Mouse (Mus musculus) left cerebral cortex, postnatal 10 days (tissue): ENCODE results near the gene Mrfap1. TPM values are rescaled to one million over a fixed set of nuclear protein-coding genes. Genes with fewer than 3 reads are reported as not detected.
"Not testable (repeated sequence)": the region's sequence is repeated elsewhere in the genome, so short reads cannot be mapped to it uniquely, and the experiment has no call there.

ENCODE experiments used
- DNase-seq, 2 experiments: peaks; one replicate each; pipeline ENCODE4 v3.0.0; 2021 to 2022; ENCODE audit warnings: low spot score in 2 of 2, mixed read lengths in 1 of 2; ENCODE audit errors: extremely low spot score in 1 of 2
- intact Hi-C: fragments of 180-260 bp; cut with DNase I; formaldehyde crosslinking; loops from one replicate; pipeline ENCODE4 v1.15.1; 2025
- total RNA-seq, 2 experiments: library from RNA; stranded (reverse); gene quantifications; 2 replicates each; pipeline ENCODE4 v1.2.3; 2021

The Mrfap1 gene
- total RNA-seq, 2 experiments from 2014 or later: 454 to 457 TPM

DNA sequence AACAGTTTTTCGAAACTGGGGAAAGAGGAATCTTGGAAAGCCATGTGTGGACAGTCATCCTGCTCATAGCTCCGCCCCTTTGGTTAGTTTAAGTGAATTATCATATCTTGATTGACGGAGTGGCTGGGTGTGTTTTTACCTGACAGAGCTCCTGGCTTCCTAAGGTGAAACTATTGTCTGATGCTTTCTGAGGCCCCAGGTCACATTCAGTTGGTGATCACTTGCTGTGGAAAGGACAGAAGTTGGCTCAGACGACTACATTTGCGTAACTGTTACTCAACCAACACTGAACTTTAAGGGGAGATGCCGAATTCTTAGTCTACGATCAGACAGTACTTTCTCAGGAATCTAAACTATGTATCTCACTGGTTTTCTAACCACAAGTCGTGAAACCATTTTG, 719 bp upstream of the Mrfap1 start:
- no peak for DNase-seq
- intact Hi-C loops: no loop called here

DNA sequence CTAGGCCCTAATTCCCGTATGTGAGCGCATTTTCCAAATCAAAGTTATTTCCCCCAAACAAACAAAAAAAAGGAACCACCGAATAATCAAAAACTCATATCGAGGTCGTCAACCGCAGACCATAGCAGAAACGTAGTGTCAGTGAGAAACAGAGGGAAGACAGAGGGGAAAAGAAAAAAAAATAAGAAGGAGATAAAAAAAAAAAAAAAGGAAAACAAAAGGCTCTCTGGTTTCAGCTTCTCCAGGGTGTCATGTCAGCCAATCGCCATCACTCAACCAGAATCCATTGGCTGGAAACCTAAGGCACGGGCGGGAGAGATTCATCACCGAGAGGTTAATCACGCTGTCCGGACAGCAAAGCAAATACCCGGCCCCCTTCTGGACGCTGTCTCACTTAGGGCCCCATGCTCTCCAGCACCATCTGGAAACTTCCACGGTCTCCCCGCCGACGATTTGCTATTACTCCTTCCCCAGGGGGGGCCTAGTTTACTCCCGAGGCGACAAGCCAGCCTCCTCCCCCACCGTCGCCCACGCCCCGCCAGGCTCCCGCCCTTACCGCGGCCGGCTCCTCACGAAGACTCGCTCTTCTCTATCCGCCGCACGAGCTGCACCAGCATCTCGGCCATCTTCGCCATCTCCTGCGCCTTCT, 801 bp downstream of the Mrfap1 start:
- DNase-seq: peak; percentile 58 to 87
- intact Hi-C loops: not testable (repeated sequence)

DNA sequence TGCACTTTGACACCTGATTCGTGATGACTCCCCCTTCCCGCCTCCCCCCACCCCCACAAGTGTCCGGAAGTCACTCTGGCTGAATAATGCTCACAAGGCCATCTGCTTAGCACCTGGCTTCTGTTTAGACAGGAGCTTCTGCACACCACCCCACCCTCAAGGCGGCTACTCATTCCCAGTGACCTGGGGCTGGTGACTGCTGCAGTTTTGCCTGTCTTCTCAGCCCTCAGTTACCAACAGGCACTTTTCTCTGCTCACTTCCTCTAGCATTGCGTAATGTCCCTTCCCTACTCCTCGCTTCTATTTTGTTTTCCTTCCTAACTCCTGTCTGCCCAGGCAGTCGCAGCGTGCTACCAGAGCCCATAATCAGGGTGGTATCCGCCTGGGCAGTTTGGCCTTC, 4.7 kb downstream of the Mrfap1 start:
- no peak for DNase-seq
- intact Hi-C loops: no loop called here

DNA sequence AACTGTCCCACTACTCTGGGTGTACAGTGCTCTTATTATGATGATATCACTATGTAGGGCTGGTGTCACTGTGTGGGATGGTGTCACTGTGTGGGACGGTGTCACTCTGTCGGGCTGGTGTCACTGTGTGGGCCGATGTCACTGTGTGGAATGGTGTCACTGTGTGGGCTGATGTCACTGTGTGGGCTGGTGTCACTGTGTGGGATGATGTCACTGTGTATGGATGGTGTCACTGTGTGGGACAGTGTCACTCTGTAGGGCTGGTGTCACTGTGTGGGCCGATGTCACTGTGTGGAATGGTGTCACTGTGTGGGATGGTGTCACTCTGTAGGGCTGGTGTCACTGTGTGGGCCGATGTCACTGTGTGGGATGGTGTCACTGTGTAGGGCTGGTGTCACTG, 10.5 kb downstream of the Mrfap1 start:
- DNase-seq: no peak
- intact Hi-C loops: no loop called here

- DNase-seq: no peak
- intact Hi-C loops: no loop called here
These were observed 17.1 kb downstream of the Mrfap1 start for GRCm38 (mm10) chr5:36779512-36779911.

- DNase-seq: no peak
- intact Hi-C loops: no loop called here
These were observed 17.7 kb downstream of the Mrfap1 start for GRCm38 (mm10) chr5:36778901-36779300.

DNA sequence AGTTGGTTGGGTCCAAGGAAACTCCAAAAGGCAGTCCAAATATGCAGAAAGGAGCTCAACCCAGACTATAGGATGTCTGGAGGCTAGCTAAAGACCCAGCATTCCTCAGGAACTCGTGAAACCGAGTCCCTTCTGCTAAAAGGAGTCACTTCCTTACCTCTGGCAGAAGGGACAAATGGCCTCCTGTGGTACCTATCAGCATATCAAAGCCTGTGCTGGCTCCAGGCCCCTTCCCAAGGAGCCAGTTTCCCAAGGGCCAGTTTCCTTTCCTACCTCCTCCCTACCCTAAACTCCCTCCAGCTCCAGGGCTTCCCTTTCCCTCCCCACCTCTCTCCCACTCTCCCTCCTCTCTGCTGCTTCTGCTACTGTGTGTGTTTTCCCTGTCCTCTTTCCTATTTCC, 19.4 kb downstream of the Mrfap1 start:
- intact Hi-C loops: no loop called here
- no peak for DNase-seq

- intact Hi-C loops: no loop called here
- DNase-seq: no peak
These were observed 20.5 kb downstream of the Mrfap1 start for GRCm38 (mm10) chr5:36776021-36776575.

- no peak for DNase-seq
- intact Hi-C loops: no loop called here
These were observed 21.3 kb downstream of the Mrfap1 start for GRCm38 (mm10) chr5:36775317-36775716.

GRCm38 (mm10) chr5:36772586-36772985, 24.0 kb downstream of the Mrfap1 start:
- intact Hi-C loops: no loop called here
- DNase-seq: no peak

GRCm38 (mm10) chr5:36769603-36770002, 27.0 kb downstream of the Mrfap1 start:
- DNase-seq: no peak
- intact Hi-C loops: no loop called here

DNA sequence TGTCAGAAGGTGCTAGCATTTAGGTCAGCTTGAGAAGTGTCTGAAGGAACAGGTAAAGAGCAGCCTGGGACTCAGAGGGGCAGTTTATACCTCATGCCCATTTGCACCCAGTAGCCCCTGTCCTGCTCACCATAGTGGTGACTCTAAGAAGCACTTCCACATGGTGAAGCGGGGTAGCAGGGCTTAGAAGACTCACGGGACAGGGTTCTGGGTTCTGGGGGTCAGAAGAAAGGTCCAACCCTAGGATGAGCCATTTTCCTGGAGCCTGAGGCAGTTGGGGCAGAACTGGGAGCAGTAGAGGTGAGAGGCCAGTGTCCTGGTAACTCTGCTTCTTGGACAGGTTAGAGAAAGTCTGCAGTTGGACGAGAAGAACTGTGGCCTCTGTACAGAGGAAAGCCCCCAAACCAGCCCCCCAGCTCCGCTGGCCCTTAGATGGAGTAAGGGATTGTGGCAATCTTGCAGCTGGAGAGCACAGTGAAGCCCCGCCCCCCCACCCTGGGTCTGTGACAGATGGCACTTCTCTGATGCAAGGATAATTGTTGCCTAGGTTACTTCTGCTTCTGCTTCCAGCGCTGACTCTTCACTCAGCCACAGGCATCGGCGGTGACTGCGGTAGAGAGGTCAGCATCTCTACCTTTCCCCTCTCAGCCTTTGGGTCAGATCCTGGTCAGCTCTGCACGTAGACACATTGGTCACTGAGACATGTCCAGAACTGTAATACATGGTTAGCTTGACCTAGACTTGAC, 29.4 kb downstream of the Mrfap1 start:
- intact Hi-C loops: no loop called here
- no peak for DNase-seq

GRCm38 (mm10) chr5:36759848-36760247, 36.7 kb downstream of the Mrfap1 start:
- intact Hi-C loops: no loop called here
- DNase-seq: no peak

- DNase-seq: no peak
- intact Hi-C loops: no loop called here
These were observed 39.5 kb downstream of the Mrfap1 start for GRCm38 (mm10) chr5:36757033-36757432.

- intact Hi-C loops: no loop called here
- no peak for DNase-seq
These were observed 46.2 kb downstream of the Mrfap1 start for GRCm38 (mm10) chr5:36750119-36751078.

DNA sequence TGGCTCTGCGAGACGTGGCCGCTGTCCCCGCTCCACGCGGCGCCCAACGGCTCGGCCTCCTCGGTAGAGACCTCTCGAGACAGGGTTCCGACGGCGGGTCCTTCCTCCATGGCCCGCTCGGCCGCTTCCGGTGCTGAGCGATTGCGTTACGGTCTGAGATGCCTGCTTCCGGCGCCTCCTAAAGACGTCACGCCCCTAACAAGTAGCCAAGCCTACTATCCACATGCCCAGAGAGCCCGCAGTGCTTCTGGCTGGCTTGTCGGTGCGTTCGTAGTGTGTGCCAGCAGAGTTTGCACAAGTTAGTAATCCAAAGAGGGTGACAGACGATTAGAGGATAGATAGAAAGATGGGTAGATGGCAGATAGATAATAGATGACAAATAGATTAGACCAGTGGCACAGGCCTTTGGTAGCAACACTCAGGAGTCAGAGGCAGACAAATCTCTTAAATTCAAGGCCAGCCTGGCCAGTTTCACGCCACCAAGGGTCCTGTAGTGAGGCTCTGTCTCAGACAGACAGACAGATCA, 48.0 kb downstream of the Mrfap1 start, which contains the start of gene Bloc1s4:
Bloc1s4 (minus strand) TSS at position 115 of the 526 bp plus-strand sequence.
- peak; percentile 94 to 95 for DNase-seq
- intact Hi-C loops: loop anchor here (2.0 kb wide), 1 partner anchor 284 kb away; the partner anchor contains the start of gene Grpel1

DNA sequence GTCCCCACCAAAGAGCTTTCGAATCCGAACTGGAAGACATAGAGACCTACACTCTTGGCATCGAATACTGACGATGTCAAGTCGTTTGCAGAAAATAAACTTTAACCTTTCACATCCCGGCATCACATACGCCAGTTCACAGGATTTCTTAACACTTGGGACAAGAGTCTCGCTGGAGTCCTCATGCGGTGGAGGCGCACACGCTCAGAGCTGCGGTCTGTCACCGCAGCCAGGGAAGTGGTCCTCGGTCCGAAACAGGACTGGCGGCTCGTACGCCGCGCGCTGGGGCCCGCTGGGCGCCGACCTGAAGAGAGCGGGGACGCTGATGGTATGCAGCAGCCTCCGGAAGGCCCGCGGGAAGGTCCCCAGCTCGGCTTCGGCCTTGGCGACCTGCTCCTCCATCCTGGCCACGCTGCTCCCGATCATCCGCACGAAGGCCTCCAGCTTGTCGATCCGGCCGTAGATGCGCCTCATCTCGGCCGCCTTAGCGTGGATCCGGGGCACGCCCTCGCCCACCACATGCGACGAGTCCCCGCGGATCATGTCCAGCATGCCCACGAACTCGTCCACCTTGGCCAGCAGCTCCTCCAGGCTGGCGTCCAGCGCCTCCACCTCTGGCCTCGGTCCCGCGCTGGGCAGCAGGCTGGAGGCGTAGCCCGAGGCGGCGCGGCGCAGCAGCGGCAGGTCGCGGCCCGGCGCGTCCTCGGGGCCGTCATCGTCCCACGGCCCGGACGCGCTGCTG, 48.6 kb downstream of the Mrfap1 start:
- intact Hi-C loops: loop anchor here (2.0 kb wide), 1 partner anchor 283 kb away; the partner anchor contains the start of gene Grpel1
- peak in 1 of 2 experiments; percentile 21 for DNase-seq

DNA sequence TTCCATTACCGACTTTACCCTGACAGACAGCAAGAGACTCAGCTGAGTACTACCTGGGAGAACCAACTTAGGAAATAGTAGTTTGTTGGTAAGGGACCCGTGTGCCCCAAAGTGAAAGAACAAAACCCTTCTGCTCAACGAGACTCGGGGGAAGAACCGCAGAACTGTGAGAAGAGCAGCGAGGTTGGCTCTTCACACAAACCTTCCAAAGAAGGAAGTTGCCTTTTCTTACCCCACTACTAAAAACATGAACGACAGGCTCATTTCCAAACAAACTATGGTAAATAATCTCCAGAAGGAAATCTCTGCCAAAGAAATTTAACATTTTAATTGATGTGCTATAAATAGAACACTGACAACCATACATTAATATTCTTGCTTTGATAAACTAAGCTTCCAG, 49.5 kb downstream of the Mrfap1 start:
- no peak for DNase-seq
- intact Hi-C loops: no loop called here
